Mouse (Mus musculus) right cerebral cortex, postnatal 10 days (tissue): ENCODE measurements around the gene Zdhhc1.

Experiments
- DNase-seq, 2 experiments: peaks; one replicate each; pipeline ENCODE4 v3.0.0; 2021; ENCODE audit warnings: low spot score in 2 of 2

Zdhhc1 gene

DNA sequence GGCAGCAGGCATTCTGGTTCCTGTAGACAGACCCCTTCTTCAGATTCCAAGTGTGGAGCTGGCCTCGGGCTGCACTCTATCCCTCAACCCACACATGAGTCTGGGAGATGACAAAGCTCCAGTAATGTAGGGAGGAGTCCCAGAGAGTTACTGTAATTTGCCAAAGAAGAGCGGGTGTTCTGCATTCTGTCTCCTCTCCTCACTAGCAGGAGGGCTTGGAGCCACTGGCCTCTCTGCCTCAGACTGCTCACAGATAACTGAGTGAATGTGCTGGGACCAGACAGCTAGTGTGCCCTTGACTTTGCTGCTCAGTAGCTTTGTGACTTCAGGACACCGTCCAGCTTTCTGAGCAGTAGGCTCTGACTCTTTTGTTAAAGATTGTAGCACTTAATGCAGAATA is 18.9 kb downstream of the Zdhhc1 start:
- DNase-seq = no peak

DNA sequence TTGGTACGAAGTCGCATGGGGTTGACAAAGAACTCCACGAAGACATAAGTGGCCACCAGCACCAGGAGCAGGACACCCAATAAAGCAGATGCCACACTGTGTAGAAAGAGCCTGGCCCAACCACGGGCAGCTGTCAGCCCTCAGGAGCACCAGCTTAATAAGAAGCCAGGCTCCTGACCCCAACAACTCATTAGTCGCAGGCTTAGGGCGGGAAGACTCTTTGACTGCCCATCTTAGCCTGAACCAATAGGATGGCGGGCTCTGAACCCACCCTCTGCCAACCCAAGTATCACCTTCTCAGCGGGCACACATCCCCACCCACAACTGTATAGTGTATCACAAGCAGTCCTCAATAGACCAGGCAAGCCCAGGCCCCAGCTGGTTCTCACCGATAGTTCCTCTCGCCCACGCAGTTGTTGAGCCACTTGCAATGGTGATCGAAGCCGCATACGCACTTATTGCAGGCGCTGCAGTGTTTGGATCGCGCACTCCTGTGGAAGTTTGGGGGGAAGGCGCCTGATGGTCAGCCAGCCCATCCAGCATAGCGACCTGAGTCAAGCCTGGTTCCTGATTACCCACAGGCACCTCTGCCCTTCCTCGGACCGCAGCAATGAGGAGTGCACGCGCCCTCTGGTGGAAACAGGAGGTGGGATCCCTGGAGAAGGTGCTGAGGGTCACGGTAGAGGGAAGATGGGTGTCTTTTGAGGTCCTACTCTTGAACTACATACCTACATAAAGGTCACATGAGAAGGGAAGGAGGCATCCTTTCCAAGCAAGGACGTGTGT is 19.9 kb downstream of the Zdhhc1 start:
- DNase-seq = peak; percentile 50 to 70

DNA sequence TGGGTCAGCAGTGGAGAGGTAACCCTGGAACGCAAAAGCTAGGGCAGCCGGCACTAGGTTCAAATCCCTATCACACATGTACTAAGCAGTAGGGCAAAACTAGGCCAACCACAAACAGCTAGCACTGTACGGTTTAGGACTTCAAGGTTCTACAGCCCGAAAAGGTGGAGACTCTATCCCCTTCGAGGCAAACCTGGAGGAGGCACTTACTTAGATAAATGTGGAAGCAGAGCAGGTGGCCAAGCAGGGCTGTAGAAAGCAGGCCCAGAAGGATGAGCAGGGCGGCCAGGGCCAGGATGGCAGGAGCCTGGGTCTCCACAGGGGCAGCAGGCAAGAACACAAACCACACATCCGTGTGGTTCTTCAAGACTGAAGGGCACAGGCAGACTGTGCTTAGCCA is 20.5 kb downstream of the Zdhhc1 start:
- DNase-seq = no peak

DNA sequence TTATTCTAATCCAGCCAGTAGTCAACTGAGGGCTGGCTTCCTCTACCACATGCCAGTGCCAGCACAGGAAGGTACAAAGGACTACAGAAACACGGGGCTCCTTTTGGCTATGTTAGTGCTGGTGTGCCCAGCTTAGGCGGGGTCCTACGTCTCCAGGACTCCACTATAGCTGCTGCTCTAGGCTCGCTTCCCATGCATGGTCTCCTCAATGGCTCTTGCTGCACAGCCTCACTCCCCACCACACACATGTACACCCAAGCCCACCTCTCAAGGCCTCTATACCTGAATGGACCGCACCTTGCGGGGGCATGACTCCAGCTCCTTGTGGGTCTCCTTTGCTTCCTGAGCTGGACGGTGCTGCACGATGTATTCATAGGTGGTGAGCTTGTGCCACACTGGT is 21.0 kb downstream of the Zdhhc1 start:
- DNase-seq = no peak

DNA sequence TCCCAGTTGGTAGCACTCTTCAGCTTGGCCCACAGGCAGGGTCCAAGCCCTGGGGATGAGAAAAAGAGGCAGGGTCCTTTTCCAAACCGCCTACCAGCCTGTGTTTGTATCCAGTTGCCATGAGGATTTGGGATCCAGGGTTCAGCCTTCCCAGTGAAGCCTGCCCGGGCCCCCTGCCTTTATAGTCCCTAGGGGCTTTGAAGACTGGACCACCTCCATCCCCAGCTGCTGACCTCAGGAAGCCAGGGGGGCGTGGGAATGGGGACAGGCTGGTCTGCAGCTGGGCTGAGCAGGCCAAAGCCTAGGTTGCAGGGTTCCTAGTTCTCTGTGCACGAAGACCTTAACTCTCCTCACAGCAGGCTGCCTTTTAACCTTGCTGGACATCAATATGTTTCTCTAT is 21.4 kb downstream of the Zdhhc1 start:
- no peak for DNase-seq

DNA sequence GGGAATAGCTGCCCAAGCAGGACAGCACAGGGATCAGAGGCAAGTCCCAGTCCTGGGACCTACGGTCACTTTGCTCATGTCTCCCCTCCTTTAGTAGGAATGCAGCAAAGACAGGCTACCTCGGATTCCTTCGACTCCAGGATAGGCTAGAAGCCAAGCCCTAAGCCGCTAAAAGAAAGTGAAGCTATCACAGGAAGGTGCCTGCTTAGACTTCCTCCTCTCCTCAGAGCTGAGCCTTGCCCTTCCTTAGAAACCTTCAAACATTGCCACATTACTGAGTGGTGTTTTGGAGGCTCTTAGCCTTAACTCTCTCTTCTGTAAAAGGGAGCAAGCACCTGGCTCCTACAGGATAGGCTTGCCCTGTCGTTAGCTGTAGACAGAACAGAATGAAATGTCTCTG is 22.0 kb downstream of the Zdhhc1 start:
- no peak for DNase-seq

DNA sequence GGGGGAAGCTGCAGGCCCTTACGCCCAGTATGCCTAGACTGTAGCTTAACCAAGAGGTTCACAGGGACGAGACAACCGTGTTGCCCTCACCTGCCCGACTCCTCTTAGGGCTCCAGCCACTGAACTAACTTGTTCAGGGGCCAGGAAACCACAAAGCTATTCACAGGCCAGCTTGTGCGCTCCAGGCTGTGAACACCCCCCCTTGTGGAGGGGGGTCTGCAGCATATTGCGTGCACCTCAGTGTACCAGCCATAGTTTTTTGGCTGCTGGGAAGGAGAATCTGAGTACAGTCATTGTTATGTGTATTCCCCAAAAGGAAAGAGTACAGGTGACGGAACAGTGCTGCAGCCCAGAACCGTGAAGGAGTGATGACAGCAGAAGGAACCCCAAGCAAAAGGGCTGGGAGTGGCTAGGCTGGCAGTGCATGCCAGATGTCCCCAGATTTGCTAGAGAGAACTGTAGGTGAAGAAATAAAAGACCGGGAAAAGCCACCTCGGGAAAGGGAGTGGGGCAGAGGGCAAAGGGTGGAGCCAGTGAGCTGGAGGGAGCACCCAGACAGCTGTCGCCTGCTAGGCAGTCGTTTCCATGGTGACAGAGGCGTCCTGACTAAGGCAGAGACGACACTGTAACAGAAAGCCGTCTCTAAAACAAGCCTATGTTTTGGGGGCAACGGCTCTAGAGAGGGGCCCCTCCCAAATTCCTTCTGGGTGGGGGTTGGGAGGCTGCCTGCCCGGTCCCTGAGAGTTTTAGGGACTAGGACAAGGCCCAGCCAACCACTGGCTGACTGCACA is 22.7 kb downstream of the Zdhhc1 start:
- DNase-seq = peak; percentile 67 to 82

DNA sequence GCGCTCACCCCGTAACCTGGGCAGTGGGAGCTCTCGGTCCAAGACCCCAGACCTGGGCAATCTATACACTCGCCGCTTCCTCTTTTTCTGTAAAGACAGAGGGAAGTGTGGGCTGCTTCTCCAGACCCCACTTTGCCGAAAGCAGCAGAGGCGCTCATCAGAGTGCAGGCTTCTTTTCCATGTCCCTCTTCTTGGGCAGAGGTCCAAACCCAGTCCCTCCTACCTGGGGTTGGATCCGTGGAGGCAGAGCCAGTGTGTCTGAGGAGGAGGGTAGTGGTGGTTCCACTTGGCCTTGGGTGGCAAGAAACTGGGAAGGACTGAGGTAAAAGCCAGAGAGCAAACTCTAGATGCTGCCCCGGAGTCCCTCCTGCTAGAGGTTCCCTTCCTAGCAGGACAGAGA is 23.7 kb downstream of the Zdhhc1 start:
- no peak for DNase-seq

DNA sequence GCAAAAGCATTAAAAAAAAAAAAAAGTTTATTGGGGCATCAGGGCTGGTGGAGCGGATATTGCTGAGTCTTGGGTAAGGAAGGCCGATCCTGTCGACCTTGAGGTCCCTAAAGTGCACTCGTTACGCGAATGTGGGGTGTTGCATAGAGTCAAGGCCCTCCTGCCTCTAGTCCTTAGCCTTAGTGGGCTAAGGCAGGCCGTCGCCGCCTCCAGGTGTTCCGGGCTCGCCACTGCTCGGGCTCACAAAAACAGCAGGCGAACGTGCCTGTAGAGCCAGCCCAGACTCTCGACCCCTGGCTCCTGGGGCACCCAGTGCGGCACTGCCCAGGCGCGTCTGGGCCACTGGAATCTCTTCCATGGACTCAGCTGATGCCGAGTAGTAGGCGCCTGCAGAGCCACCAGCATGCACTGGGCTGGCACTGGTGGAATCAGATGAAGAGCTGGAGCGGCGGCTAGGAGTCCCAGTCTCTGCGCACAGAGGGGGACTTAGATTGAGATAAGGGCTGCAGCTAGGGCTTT is 24.2 kb downstream of the Zdhhc1 start:
- DNase-seq = peak in 1 of 2 experiments; percentile 36

DNA sequence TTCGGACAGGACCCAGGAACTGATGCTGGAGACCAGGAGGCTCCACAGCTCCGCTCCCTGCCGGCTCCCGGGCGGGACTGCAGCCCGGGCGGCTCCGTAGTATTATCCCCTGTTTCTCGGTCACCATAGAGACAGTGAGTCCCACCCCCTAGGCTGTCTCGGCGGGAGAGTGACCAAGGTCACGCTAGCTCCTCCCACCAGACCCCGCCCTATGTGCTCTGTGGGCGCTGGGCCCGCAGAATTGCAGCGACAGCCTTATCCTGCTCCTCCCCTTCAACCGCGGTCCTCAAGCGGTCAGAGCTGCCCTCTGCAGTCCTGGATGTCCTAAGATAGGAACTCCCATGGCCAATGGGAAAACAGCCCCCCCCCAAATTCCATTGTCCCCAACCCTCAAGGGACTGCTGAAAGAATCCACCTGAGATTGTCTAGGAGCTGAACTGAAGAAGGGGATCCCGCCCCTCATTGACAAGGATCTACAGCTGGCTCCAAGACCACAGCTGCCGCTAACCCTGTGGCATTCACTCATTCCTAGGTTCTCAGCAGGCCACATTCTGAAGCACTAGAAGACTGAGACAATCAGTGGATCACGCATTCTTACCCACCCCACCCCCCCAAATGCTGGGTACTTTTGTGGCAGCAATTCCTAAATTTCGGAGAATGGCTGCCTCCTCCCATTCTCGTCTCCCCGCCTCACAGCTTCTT is 25.2 kb downstream of the Zdhhc1 start, which contains the start of gene Tppp3:
Gene Tppp3 (minus strand): TSS at position 213 of the 702 bp plus-strand sequence.
- DNase-seq = peak; percentile 87 to 91

DNA sequence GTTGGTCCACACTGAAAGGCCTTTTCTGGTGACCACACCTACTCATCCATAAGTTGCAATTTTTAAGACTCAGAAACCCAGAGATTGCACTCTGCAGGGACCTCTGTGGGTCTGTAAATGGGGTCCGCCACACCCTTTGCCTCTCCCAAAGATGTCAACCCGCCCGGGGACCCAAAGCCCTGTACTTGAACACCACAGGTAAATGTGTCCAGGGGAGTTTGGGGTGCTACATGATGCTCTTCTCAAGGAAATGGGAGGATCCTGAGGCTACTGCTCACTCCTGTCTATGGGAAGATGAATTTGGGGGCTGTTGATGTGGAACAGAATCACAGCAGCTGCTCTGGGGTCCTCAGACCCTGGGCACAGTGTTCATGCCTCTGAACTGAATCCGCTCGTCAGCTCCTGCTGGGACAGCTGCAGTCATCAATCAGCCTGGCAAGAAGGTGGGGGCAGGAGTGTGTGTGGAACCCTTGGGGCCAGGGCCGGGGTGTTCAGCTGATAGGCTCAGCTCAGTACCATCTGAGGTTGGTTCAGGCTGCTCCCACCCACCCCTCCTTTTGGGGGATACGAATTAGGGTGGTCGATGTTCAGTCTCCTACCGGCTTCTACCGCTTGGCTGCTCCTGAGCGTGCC is 25.9 kb downstream of the Zdhhc1 start:
- no peak for DNase-seq

DNA sequence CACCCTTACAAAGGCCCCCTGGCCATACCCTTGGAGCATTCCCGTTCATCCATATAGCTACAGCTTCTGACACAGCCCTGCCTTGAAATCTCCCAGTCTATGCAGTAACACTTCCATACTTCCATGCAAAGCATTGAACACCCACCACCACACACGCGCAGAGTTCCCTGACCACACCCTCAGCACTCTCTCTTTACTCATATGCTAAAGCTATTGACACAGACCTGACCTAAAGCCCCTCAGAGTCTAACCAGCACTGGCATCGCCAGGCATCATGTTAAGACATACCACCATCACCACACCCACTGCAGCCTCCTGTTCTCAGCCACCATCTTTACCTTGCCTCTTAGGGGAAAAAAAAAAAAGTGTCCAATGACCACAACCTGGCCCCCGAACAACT is 26.4 kb downstream of the Zdhhc1 start:
- no peak for DNase-seq

DNA sequence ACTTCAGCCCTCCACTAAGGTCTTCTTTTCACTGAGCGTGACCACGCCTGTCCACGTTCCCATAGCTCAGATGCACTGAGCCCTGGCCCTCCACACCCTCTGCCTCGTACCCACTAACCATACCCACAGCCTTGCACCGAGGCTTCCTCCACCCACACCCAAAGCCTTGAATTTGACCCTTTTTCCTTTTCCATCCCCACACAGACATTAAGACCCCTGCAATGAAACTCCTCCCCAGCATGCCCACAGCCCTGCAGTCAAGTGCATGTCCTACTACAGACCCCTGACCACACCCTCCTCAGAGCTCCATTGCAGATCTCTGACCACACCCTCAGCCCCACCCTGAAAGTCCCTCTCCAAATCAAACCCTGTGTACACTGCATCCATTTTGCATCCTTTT is 26.9 kb downstream of the Zdhhc1 start:
- peak in 1 of 2 experiments; percentile 37 for DNase-seq

DNA sequence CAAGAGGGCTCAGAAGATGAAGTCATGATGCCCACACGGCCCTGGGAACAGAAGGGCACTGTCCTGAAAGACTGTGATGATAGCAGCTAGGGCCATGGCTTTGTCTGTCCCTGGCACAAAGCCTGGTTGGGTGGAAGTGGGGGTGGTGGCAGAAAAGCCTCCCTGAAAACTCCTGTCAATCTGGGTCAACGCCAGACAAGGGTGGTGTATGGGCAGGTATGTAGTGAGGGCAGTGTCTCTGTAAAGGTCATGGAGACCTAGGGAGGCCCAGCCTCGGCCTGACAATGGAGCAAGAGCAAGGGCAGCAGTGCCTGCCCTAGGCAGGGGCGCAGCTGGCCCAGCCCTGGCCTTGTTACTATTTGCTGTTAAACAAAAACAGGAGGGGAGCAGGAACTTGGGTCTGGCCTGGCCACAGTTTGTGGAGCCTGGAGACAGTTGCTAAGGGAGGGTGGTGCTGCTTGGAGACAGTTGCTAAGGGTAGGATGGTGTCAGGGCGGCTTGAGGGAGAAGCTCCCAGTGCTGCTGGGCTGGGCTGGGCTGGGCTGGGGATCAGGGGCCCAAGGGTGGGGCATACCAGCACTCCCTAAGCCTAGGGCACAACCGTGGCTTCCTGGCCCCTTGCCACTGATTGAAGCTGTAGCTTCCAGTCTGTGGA is 27.5 kb downstream of the Zdhhc1 start:
- DNase-seq = peak; percentile 72 to 76

DNA sequence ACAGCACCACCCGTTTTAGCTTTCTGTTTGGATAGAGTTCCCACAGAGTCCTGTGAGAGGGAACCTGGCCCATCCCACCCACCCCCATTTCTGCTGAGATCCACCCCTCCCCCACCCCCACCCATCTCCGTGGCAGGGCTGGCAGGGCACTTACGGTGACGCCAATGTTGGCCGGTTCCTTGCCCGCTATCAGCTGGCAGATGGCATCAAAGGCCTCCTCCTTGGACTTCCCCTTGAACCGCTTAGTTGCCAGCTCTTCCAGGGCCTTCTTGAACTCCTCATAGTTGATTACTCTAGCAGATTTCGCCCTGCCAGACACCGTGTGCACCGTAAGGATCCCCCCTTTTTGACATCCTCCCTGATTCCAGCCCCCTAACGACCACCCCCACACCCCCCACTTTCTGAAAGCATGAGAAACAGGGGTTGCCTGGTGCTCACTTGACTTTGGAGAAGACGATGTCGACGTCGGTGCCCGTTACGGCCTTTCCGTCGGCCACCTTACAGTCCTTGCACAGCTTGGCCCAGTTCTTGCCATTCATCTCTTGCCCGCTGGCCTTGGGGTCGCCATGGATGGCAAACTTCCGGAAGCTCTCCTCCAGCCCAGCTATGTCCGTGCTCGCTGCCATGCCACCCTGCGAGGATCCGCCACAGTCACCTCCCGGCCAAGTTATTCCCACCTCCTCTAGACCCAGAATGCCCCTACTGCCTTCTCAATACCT is 28.5 kb downstream of the Zdhhc1 start:
- peak in 1 of 2 experiments; percentile 42 for DNase-seq

DNA sequence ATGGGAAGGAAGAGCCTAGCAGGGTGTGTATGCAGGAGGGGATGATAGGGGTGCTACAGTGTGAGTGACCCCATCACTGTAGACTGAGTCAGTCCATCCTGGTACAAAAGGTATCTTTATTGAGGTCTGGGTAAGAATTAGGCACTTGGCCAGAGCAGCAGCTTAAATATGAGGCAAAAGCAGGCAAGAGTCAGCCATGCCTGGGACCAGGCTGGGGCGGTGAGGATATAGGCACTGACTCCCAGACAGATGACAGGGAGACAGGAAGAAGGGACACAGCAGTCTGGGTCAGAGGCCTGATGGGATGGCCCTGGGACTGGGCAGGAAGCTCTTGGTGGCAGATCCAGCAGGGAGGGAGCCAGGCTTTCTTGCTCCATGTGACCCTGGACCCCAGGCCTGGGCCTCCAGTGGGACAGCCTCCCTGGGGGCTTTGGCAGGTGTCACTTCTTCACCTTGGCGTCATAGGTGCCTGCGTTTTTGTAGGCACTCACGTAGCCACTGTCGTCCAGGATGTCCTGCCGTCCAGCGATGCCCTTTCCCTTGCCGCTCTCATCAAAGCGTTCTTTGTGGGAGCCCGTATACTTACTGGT is 29.2 kb downstream of the Zdhhc1 start:
- DNase-seq = peak in 1 of 2 experiments; percentile 44

DNA sequence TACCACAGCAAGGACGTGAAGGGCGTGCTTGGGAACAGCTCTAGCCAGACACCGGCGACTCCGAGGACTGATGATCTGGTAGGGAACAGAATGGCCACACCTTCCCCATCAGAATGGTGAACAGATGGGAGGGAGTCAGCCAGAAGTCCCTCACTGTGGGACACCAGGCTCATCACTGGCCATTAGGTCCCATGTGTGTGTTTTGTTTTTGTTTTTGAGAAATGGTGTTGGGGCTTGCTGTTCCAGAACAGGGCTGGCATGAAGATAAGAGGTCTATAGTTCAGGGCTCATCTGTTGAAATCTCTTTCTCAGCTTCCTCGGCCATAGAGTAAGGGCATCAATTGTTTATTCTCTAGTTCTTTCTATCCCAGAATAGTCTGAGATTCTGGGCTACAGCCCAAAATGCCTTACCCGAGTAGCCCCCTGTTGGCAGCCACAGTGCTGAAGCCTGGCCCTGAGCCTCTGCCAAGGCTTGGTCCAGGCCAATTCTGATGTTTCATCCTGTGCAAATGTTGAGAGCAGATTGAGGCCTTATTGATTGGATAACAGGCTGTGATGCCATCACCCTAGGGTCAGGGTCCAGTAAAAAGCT is 29.9 kb downstream of the Zdhhc1 start:
- peak; percentile 83 to 85 for DNase-seq

DNA sequence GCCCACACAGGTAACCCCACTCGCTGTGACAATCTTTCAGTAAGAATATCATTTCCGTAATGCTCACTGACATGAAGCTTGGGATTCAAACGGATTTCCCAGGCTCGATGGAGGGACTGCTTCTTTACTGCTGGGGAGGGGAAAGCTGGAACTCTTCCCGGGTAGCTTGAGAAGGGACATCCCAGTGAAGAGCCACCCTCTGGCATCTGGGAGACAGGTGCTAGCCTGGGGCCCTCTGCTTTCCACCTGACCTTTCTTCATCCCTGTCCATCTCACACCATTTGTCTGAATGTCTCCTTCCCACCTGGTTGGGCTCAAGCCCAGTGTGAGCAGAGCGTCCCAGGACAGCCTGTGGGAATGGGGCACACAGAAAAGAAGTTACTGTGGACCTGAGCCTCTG is 30.5 kb downstream of the Zdhhc1 start:
- DNase-seq = no peak

DNA sequence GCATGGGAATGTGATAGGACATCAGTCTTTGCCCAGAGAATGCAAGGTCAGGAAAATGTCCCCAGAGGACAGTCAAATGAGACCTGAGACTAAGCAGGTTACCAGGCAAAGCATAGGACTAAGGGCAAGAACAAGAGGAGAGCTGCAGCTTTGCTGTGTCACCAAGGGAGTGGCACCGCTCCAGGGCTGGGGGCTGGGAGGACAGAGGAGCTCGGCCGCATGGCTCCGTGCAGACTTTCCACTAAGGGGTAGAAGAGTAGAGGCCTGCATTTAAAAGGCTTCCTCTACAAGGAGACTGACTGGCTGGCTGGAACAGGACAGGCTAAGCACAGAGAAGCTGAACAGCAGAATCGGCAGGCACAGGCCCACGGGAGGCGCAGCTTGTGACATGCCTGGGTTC is 32.1 kb downstream of the Zdhhc1 start:
- peak; percentile 38 to 58 for DNase-seq
